Mouse (Mus musculus): ENCODE measurements around the gene Nxn. TPM values are rescaled to one million over a fixed set of nuclear protein-coding genes. Genes with fewer than 3 reads are reported as not detected.

Gene Nxn
- polyA plus RNA-seq, 1 experiment from 2014 or later: 36.0 TPM

DNA sequence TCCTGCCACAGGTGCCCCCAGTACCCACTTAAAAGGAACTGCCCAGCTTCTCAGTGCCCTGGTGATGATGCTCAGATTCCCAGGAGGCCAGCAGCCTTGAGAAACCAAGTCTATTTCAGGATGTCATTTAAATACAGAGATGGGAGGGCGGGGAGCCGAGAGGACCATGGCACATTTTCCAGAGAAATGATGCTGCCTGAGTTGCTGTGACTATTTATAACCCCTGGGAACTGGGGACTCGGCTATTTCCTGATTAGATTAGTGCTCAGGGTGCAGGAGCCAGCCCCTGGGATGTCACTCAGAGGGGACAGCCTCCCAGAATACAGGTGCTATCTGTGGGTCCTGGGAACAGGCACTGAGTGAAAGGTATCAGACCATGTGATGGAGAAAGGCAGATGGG is 28.8 kb upstream of the Nxn start:
- Histone ChIP-seq H3K27ac (peak overlapping the region; percentile 9; the same call in 1 of the 2 replicates), H3K9me3 (ENCODE audit: control insufficient read depth, low read length) (no peaks in the 10 kb centered on the region), H3K27me3 (ENCODE audit: control insufficient read depth, insufficient read depth, low read length) (no peaks in the 10 kb centered on the region), H3K9ac (no peak overlapping the region), H3K36me3 (replicated peaks; ENCODE audit: control insufficient read depth, insufficient read depth) (peaks cover 42% of the 10 kb centered on the region), H3K4me1 (replicated peaks; ENCODE audit: control insufficient read depth, insufficient read depth, low read length) (no peaks in the 10 kb centered on the region), H3K4me2 (replicated peaks) (no peak overlapping the region), H3K4me3 (replicated peaks; ENCODE audit: low read length) (no peak overlapping the region)
- ATAC-seq (ENCODE audit: low FRiP score) (no peak), DNase-seq (ENCODE audit: low spot score) (no peak)
- 75% methylated on average over 3 of the region's 3 CpGs for WGBS

DNA sequence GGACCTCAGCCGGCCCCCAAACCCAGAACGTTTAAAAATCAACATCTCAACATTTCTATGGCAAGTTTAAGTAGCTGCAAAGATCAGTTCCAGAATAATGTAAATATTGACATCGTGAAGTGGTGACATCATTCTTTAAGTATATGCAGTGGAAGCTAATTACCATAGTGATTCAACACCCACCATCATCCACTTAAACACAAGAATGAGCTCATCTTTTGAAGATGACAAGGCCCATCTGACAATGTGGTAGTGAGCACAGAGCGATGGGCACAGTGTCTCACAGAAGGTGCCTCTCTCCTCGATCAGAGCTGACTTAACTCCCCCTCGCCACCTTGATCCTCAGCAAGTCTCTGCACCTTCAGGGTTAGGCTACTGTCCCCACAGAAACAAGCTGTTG is 26.8 kb upstream of the Nxn start:
- H3K9me3 ChIP-seq (ENCODE audit: control insufficient read depth, low read length): no peaks in the 10 kb centered on the region
- no peak overlapping the region for H3K4me2 ChIP-seq (replicated peaks)
- no peaks in the 10 kb centered on the region for H3K27me3 ChIP-seq (ENCODE audit: control insufficient read depth, insufficient read depth, low read length)
- peaks cover 56% of the 10 kb centered on the region for H3K36me3 ChIP-seq (replicated peaks; ENCODE audit: control insufficient read depth, insufficient read depth)
- DNase-seq (ENCODE audit: low spot score): no peak
- no peak overlapping the region for H3K4me3 ChIP-seq (replicated peaks; ENCODE audit: low read length)
- H3K9ac ChIP-seq: no peak overlapping the region
- no peak for ATAC-seq (ENCODE audit: low FRiP score)
- H3K4me1 ChIP-seq (replicated peaks; ENCODE audit: control insufficient read depth, insufficient read depth, low read length): no peaks in the 10 kb centered on the region
- H3K27ac ChIP-seq: no peak overlapping the region
- WGBS: 89% methylated on average over 6 of the region's 6 CpGs

DNA sequence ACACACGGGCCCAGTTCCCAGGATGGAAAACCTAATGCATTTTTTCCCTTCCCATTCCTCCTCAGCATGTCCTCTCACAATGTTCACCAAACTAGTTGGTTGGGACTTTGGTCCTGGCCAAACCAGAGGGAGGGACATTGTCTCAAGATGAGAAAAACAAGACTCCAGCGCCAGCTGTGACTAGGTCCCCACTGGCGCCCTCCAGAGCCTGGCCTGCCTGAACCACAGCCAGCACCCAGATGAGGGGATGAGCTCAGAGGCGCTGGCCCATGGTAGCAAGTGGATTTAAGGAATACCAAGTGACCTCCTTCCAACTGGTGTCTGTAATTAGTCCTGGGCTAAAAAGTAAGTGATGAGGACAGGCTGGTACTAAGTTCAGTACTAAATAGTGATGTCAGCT is 22.0 kb upstream of the Nxn start:
- H3K4me3 ChIP-seq (replicated peaks; ENCODE audit: low read length): no peak overlapping the region
- no peak overlapping the region for H3K9ac ChIP-seq
- H3K27ac ChIP-seq: no peak overlapping the region
- H3K36me3 ChIP-seq (replicated peaks; ENCODE audit: control insufficient read depth, insufficient read depth): peaks cover 96% of the 10 kb centered on the region
- H3K27me3 ChIP-seq (ENCODE audit: control insufficient read depth, insufficient read depth, low read length): no peaks in the 10 kb centered on the region
- no peaks in the 10 kb centered on the region for H3K4me1 ChIP-seq (replicated peaks; ENCODE audit: control insufficient read depth, insufficient read depth, low read length)
- ATAC-seq (ENCODE audit: low FRiP score) (no peak), DNase-seq (ENCODE audit: low spot score) (no peak)
- WGBS: 68% methylated on average over 4 of the region's 4 CpGs
- no peaks in the 10 kb centered on the region for H3K9me3 ChIP-seq (ENCODE audit: control insufficient read depth, low read length)
- H3K4me2 ChIP-seq (replicated peaks): no peak overlapping the region

DNA sequence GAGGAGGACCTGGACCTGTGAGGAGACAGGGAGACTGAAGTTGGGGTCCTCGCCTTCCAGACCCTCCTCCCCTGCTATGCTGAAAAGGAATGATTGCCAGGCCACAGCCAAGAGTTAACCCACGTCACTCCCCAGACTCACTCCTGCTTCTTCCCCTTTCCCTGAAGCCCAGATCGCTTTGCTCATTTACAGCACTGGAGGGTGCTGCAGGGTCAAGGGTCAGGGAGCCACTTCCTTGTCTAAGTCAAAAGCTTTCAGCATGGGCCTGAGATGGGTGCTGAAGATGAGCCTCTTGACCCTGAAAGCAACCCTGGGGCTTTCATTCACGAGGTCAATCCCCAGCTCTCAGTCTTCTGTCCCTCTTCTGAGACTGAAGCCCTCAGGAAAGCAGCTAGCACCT is 20.2 kb upstream of the Nxn start:
- WGBS: 70% methylated on average over 4 of the region's 4 CpGs
- H3K4me2 ChIP-seq (replicated peaks): no peak overlapping the region
- no peak for DNase-seq (ENCODE audit: low spot score)

DNA sequence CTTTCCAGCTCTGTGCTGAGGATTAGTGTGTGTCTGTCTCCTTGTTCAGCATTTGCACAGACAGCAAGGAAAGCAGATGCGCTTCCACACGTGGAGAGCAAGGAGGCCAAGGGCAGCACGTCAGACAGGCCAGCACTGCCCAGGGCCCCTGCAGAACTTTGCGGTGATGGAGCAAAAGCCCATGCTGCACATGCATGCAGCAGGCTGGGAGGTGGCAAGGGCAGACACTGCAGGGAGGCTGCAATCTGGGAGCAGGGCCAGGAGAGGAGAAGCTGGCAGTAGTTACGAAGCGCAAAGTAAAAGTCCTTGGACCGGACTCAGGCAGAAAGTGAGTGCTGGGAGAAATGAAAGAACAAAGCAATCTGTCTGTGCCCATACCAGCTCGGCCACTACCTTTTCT is 19.5 kb upstream of the Nxn start:
- Histone ChIP-seq H3K9ac (no peak overlapping the region), H3K4me1 (replicated peaks; ENCODE audit: control insufficient read depth, insufficient read depth, low read length) (no peaks in the 10 kb centered on the region), H3K4me3 (replicated peaks; ENCODE audit: low read length) (no peak overlapping the region), H3K36me3 (replicated peaks; ENCODE audit: control insufficient read depth, insufficient read depth) (peaks cover 99% of the 10 kb centered on the region), H3K27me3 (ENCODE audit: control insufficient read depth, insufficient read depth, low read length) (no peaks in the 10 kb centered on the region), H3K9me3 (ENCODE audit: control insufficient read depth, low read length) (no peaks in the 10 kb centered on the region), H3K27ac (no peak overlapping the region), H3K4me2 (replicated peaks) (no peak overlapping the region)
- 73% methylated on average over 8 of the region's 8 CpGs for WGBS
- DNase-seq (ENCODE audit: low spot score): peak; percentile 52
- no peak for ATAC-seq (ENCODE audit: low FRiP score)

More for the DNA sequence above, 20.2 kb upstream of the Nxn start:
- Histone ChIP-seq H3K36me3 (replicated peaks; ENCODE audit: control insufficient read depth, insufficient read depth) (peaks cover 99% of the 10 kb centered on the region), H3K4me1 (replicated peaks; ENCODE audit: control insufficient read depth, insufficient read depth, low read length) (no peaks in the 10 kb centered on the region), H3K9me3 (ENCODE audit: control insufficient read depth, low read length) (no peaks in the 10 kb centered on the region), H3K9ac (no peak overlapping the region), H3K27me3 (ENCODE audit: control insufficient read depth, insufficient read depth, low read length) (no peaks in the 10 kb centered on the region), H3K27ac (peak overlapping the region; percentile 32; the same call in 1 of the 2 replicates), H3K4me3 (replicated peaks; ENCODE audit: low read length) (no peak overlapping the region)
- no peak for ATAC-seq (ENCODE audit: low FRiP score)

DNA sequence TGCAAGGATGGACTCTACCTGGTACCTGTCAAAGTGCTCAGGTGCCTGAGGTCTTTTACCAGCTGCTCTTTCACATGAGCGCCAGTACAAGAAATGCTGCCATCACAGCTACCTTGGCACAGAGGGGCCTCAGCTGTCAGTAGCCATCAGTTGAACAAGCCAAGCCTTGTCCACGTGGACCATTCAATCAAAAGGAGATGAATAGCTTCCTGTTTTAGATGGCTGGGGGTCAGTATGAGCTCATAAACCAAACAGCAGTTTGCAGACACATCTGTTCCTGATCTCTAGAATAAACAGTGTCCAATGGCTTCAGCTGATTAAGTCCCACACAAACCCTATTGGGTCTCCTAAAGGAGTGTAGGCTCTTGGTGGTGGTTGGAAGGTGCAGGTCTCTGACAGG is 17.0 kb upstream of the Nxn start:
- Histone ChIP-seq H3K27ac (no peak overlapping the region), H3K4me1 (replicated peaks; ENCODE audit: control insufficient read depth, insufficient read depth, low read length) (no peaks in the 10 kb centered on the region), H3K4me2 (replicated peaks) (no peak overlapping the region), H3K36me3 (replicated peaks; ENCODE audit: control insufficient read depth, insufficient read depth) (peaks cover 87% of the 10 kb centered on the region), H3K9ac (no peak overlapping the region), H3K27me3 (ENCODE audit: control insufficient read depth, insufficient read depth, low read length) (no peaks in the 10 kb centered on the region), H3K4me3 (replicated peaks; ENCODE audit: low read length) (no peak overlapping the region), H3K9me3 (ENCODE audit: control insufficient read depth, low read length) (no peaks in the 10 kb centered on the region)
- DNase-seq (ENCODE audit: low spot score): no peak
- 76% methylated on average over 2 of the region's 2 CpGs for WGBS
- ATAC-seq (ENCODE audit: low FRiP score): no peak

DNA sequence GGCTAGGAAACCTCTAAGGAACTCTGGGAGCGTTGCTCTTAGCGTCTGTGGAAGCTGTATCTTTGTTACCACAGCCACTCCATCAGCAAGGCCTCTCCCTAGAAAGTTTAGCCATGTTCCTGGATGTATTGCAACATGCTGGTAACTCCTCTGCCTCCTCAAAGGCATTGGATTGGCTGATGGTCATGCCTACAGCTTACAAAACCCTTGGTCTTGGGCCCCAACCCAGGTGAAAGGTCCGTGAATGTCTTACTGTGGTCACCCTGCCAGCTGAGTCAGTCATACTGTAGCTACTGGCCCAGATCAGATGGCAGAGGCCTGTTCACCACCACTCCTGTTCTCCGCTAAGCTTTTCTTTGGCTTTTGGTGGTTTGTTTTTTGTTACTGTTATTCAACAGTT is 16.1 kb upstream of the Nxn start:
- Histone ChIP-seq H3K4me3 (replicated peaks; ENCODE audit: low read length) (no peak overlapping the region), H3K27me3 (ENCODE audit: control insufficient read depth, insufficient read depth, low read length) (no peaks in the 10 kb centered on the region), H3K9me3 (ENCODE audit: control insufficient read depth, low read length) (no peaks in the 10 kb centered on the region), H3K4me1 (replicated peaks; ENCODE audit: control insufficient read depth, insufficient read depth, low read length) (no peaks in the 10 kb centered on the region), H3K9ac (no peak overlapping the region), H3K4me2 (replicated peaks) (no peak overlapping the region), H3K36me3 (replicated peaks; ENCODE audit: control insufficient read depth, insufficient read depth) (peaks cover 77% of the 10 kb centered on the region), H3K27ac (no peak overlapping the region)
- DNase-seq (ENCODE audit: low spot score) (no peak), ATAC-seq (ENCODE audit: low FRiP score) (no peak)
- 95% methylated on average over 4 of the region's 4 CpGs for WGBS

DNA sequence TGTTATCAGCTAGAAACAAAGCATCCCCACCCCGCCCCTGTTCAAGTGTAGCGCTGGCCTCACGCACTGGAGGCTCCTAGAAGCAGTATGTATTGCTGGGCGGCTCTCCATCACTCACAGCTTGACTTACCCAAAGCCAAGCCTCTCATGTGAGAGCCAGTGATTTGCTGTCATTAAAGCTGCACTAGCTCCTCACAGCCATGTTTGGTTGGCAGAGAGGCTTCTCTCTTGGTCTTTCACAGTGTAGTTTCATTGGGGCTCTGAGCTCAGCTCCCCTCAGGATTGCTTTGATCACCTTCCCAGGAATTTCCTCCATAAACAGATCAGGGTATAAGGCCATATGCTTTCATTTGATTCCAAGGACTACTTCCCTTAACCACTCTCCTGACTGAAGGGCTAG is 14.3 kb upstream of the Nxn start:
- H3K9ac ChIP-seq: no peak overlapping the region
- no peak for ATAC-seq (ENCODE audit: low FRiP score)
- no peak overlapping the region for H3K4me3 ChIP-seq (replicated peaks; ENCODE audit: low read length)
- H3K4me1 ChIP-seq (replicated peaks; ENCODE audit: control insufficient read depth, insufficient read depth, low read length): peaks cover under 1% of the 10 kb centered on the region; the same call in 1 of the 2 replicates
- WGBS: 86% methylated on average over 4 of the region's 4 CpGs
- H3K36me3 ChIP-seq (replicated peaks; ENCODE audit: control insufficient read depth, insufficient read depth): peaks cover 59% of the 10 kb centered on the region
- H3K27ac ChIP-seq: no peak overlapping the region
- DNase-seq (ENCODE audit: low spot score): no peak
- no peaks in the 10 kb centered on the region for H3K27me3 ChIP-seq (ENCODE audit: control insufficient read depth, insufficient read depth, low read length)
- H3K9me3 ChIP-seq (ENCODE audit: control insufficient read depth, low read length): no peaks in the 10 kb centered on the region
- H3K4me2 ChIP-seq (replicated peaks): no peak overlapping the region

DNA sequence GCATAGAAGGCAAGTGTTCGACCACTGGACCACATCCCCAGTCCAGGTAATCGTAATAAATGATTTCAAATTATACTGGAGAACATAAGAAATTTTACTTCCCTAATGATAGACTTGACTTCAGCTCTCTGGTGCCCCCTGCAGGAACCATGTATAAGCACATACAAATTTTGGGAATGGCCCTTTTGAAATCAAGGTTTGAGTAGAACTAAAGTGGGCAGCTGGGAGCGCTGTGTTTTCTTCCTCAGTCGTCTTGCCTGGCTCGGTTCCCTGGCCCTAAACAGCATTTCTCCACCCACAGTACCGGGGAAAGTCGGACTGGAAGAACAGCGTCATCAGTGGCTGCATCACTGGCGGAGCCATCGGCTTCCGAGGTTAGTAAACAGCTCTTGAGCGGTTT is 11.9 kb upstream of the Nxn start:
- no peaks in the 10 kb centered on the region for H3K9me3 ChIP-seq (ENCODE audit: control insufficient read depth, low read length)
- H3K4me2 ChIP-seq (replicated peaks): no peak overlapping the region
- no peak overlapping the region for H3K4me3 ChIP-seq (replicated peaks; ENCODE audit: low read length)
- peaks cover 35% of the 10 kb centered on the region for H3K36me3 ChIP-seq (replicated peaks; ENCODE audit: control insufficient read depth, insufficient read depth)
- ATAC-seq (ENCODE audit: low FRiP score) (no peak), DNase-seq (ENCODE audit: low spot score) (peak; percentile 80)
- H3K27ac ChIP-seq: no peak overlapping the region
- H3K9ac ChIP-seq: no peak overlapping the region
- H3K4me1 ChIP-seq (replicated peaks; ENCODE audit: control insufficient read depth, insufficient read depth, low read length): peaks cover 7% of the 10 kb centered on the region; the same call in 1 of the 2 replicates
- H3K27me3 ChIP-seq (ENCODE audit: control insufficient read depth, insufficient read depth, low read length): no peaks in the 10 kb centered on the region
- 74% methylated on average over 12 of the region's 12 CpGs for WGBS
